In the genomic region with DNA sequence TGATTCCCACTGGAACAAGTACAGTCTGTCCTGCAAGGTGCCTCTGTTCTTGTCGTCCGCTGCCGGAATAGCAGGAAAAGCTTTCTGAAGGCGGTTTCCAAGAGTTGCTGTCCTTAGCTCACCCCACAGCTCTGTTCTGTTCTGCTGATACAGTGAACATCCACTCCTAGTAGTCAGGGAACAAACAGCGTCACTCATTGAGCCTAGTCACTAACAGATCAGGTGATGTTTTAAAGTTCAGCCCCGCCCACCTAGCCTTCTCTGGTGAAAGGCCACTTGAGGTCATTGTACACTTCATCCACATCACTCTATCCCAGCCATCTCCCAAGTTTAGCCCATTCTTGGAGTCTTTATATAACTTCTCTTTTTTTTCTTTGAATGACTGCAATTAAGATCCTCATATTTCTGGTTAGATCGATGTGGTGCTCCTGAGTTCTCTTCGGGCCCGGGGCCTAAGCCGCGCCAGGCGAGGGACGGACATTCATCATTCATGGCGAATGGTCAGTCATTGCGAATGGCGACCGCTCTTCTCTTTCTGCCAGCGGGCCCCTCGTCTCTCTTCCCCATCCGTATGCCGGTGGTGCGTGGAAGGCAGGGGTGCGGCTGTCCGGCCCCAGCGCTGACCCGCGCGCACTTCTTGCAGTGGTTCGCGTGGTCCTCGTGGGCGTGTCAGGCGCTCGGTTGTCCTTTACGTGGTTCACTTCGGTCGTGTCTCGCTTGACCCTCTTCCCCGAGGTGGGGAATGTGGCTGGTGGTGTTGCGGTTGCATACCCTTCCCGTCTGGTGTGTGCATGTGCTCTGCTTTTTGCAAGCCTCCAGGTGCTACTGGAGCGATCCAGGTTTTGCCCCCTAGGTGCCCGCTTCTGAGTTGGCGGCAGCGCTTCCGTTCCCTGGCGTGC, we compare ENCODE assay signal across 8 mouse cellular contexts. TPM values are rescaled to one million over a fixed set of nuclear protein-coding genes. Genes with fewer than 3 reads are reported as not detected.
DNase-seq lines count a peak whose midpoint lies in the region; ATAC-seq lines count a peak whose summit lies in the region.

No protein-coding gene starts in this region.

- peak overlapping the region; percentile 59 for H3K9ac ChIP-seq in midbrain, embryonic 14.5 days (replicated peaks; ENCODE audit: low read length)

- H3K4me2 ChIP-seq in midbrain, embryonic 14.5 days (ENCODE audit: low read length): peak overlapping the region; percentile 92

- no peak overlapping the region for H3K27ac ChIP-seq in midbrain, embryonic 14.5 days (replicated peaks; ENCODE audit: low read depth, low read length)

- H3K36me3 ChIP-seq in midbrain, embryonic 14.5 days (ENCODE audit: control insufficient read depth, insufficient read depth, low read length): no peaks in the 10 kb centered on the region

- no peaks in the 10 kb centered on the region for H3K27me3 ChIP-seq in midbrain, embryonic 14.5 days (ENCODE audit: control insufficient read depth, insufficient read depth, low read length)

- no peaks in the 10 kb centered on the region for H3K9me3 ChIP-seq in midbrain, embryonic 14.5 days (ENCODE audit: control insufficient read depth, low read length)

- H3K4me3 ChIP-seq in midbrain, embryonic 14.5 days (replicated peaks; ENCODE audit: low read depth, low read length): peak overlapping the region; percentile 46

- intact Hi-C loops in left cerebral cortex, postnatal 4 days (cut with DNase I): no loop called here

- 19% methylated on average over 47 of the region's 47 CpGs for WGBS in midbrain, embryonic 14.5 days

- ATAC-seq in midbrain, embryonic 14.5 days (ENCODE audit: low FRiP score, low TSS enrichment): peak; percentile 58; the same call in 1 of the 2 replicates

- peak; percentile 26 for DNase-seq in adrenal gland, postnatal 10 days
- peak; percentile 32 for DNase-seq in embryo, embryonic 9.5 days (ENCODE audit: extremely low spot score)
- peak; percentile 96 for DNase-seq in heart, adult 11 months
- DNase-seq in kidney, adult 11 months: peak; percentile 79
- peak; percentile 25 for DNase-seq in left cerebral cortex, postnatal 4 days
- DNase-seq in midbrain, embryonic 14.5 days: peak; percentile 47
- peak; percentile 49 for DNase-seq in testis, postnatal 14 days (ENCODE audit: low spot score)
- no peak for DNase-seq in urinary bladder, adult 18-20 months (ENCODE audit: low spot score in 2 of 2)

- H3K4me1 ChIP-seq in midbrain, embryonic 14.5 days (ENCODE audit: control insufficient read depth, insufficient read depth, low read length): no peaks in the 10 kb centered on the region; the same call in 1 of the 2 replicates

RNA-seq across cellular contexts. Expression of a gene that starts 20.2 kb away (rescaled TPM):
- total RNA-seq in adrenal gland, postnatal 10 days (2021): under 1 TPM in 1 of 2 experiments, not detected in 1; 0.21 TPM
- not detected for total RNA-seq in left cerebral cortex, postnatal 4 days (2021)
- not detected in 2 replicates for polyA plus RNA-seq in midbrain, embryonic 14.5 days (2014; fragmentation: Nextera tagmentation; extraction: Ambion mirVana)

RNA-seq across cellular contexts. Expression of a gene that starts 51.0 kb away (rescaled TPM):
- total RNA-seq in adrenal gland, postnatal 10 days (2021): 10 to 100 TPM; 15.8 to 20.3 TPM
- total RNA-seq in left cerebral cortex, postnatal 4 days (2021): 10 to 100 TPM; 25.0 to 25.3 TPM
- 26.5 and 38.8 TPM in 2 replicates for polyA plus RNA-seq in midbrain, embryonic 14.5 days (2014; fragmentation: Nextera tagmentation; extraction: Ambion mirVana)

Comparison
In these comparisons a context has a peak if more than half of its experiments do, and no peak if none do; other contexts are left out.
1. DNase-seq: peak in adrenal gland, postnatal 10 days (single experiment), embryo, embryonic 9.5 days (single experiment), heart, adult 11 months (single experiment), kidney, adult 11 months (single experiment), left cerebral cortex, postnatal 4 days (single experiment), midbrain, embryonic 14.5 days (single experiment) and testis, postnatal 14 days (single experiment); none in urinary bladder, adult 18-20 months (0 of 2).